Mouse (Mus musculus) small intestine, adult 2 months (tissue): ENCODE data around the gene Selenoh.

Experiments
- CTCF ChIP-seq: fragments of 200-500 bp; IDR thresholded peaks from 2 replicates; pipeline ENCODE4 v1.5.1; 2012; ENCODE audit warnings: low read depth, mild to moderate bottlenecking, control low read depth, inconsistent platforms, low read length, moderate library complexity, mixed read lengths; ENCODE audit not compliant: insufficient replicate concordance, insufficient read length; ENCODE audit errors: extremely low read depth
- POLR2A ChIP-seq: fragments of 200-500 bp; IDR thresholded peaks from 2 replicates; pipeline ENCODE4 v1.6.1; 2012; ENCODE audit warnings: low read depth, mild to moderate bottlenecking, control low read depth, inconsistent platforms, low read length, moderate library complexity

DNA sequence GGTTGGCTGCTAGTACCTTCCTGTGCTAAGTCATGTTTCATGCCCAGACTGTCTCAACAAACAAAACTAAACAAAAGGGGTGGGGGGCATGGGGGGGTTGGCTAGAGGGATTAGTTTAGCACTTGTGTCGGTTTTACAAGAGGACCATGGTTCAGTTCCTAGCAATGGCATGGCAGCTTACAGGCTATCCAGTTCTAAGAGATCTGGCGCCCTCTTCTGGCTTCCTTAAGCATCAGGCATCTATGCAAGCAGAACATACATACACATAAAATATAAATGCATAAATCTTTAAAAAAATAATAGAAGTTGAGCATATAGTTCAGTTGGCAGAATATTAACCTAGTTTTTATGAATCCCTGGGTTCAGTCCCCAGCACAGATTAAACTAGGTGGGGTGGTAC lies 7.7 kb downstream of the Selenoh start:
- TF ChIP-seq CTCF (peak; percentile 35; the same call in 1 of the 2 replicates), POLR2A (no peak)
